Mouse (Mus musculus): ENCODE measurements at regions not wholly inside any gene's neighbourhood (a gene's known extent, or its start where the extent isn't known, plus 50 kb on each side); places are given as distances from the start of the nearest gene placed in this dataset.

GRCm38 (mm10) chr13:34465862-34466430, 121.0 kb upstream of the Slc22a23 start:
- no peak overlapping the region for H3K4me3 ChIP-seq (replicated peaks)
- no peaks in the 10 kb centered on the region for H3K36me3 ChIP-seq (ENCODE audit: control insufficient read depth)
- no peaks in the 10 kb centered on the region for H3K9me3 ChIP-seq (ENCODE audit: control insufficient read depth, low read length)
- no peaks in the 10 kb centered on the region for H3K27me3 ChIP-seq (ENCODE audit: control insufficient read depth)
- TF ChIP-seq GATA1 (IDR thresholded peaks at IDR 0.05; ENCODE audit: low read length) (no peak), TAL1 (IDR thresholded peaks at IDR 0.05; ENCODE audit: low read length) (no peak)
- H3K4me1 ChIP-seq (ENCODE audit: control insufficient read depth) = no peaks in the 10 kb centered on the region

GRCm38 (mm10) chr13:34465456-34465855, 120.5 kb upstream of the Slc22a23 start:
- TF ChIP-seq TAL1 (IDR thresholded peaks at IDR 0.05; ENCODE audit: low read length) (no peak), GATA1 (IDR thresholded peaks at IDR 0.05; ENCODE audit: low read length) (no peak)
- no peaks in the 10 kb centered on the region for H3K36me3 ChIP-seq (ENCODE audit: control insufficient read depth)
- H3K9me3 ChIP-seq (ENCODE audit: control insufficient read depth, low read length) = no peaks in the 10 kb centered on the region
- H3K27me3 ChIP-seq (ENCODE audit: control insufficient read depth) = no peaks in the 10 kb centered on the region
- no peak overlapping the region for H3K4me3 ChIP-seq (replicated peaks)
- no peaks in the 10 kb centered on the region for H3K4me1 ChIP-seq (ENCODE audit: control insufficient read depth)

GRCm38 (mm10) chr13:34464221-34464620, 119.2 kb upstream of the Slc22a23 start:
- H3K4me3 ChIP-seq (replicated peaks) = no peak overlapping the region
- H3K27me3 ChIP-seq (ENCODE audit: control insufficient read depth) = no peaks in the 10 kb centered on the region
- no peaks in the 10 kb centered on the region for H3K9me3 ChIP-seq (ENCODE audit: control insufficient read depth, low read length)
- TF ChIP-seq GATA1 (IDR thresholded peaks at IDR 0.05; ENCODE audit: low read length) (no peak), TAL1 (IDR thresholded peaks at IDR 0.05; ENCODE audit: low read length) (no peak)
- H3K36me3 ChIP-seq (ENCODE audit: control insufficient read depth) = no peaks in the 10 kb centered on the region
- no peaks in the 10 kb centered on the region for H3K4me1 ChIP-seq (ENCODE audit: control insufficient read depth)

- no peaks in the 10 kb centered on the region for H3K36me3 ChIP-seq (ENCODE audit: control insufficient read depth)
- H3K27me3 ChIP-seq (ENCODE audit: control insufficient read depth) = no peaks in the 10 kb centered on the region
- H3K4me1 ChIP-seq (ENCODE audit: control insufficient read depth) = no peaks in the 10 kb centered on the region
- TF ChIP-seq GATA1 (IDR thresholded peaks at IDR 0.05; ENCODE audit: low read length) (no peak), TAL1 (IDR thresholded peaks at IDR 0.05; ENCODE audit: low read length) (no peak)
- no peak overlapping the region for H3K4me3 ChIP-seq (replicated peaks)
- no peaks in the 10 kb centered on the region for H3K9me3 ChIP-seq (ENCODE audit: control insufficient read depth, low read length)
Observed at GRCm38 (mm10) chr13:34462808-34463511, 118.0 kb upstream of the Slc22a23 start.

- Histone ChIP-seq H3K9me3 (ENCODE audit: control insufficient read depth, low read length) (no peaks in the 10 kb centered on the region), H3K4me3 (replicated peaks) (no peak overlapping the region), H3K27me3 (ENCODE audit: control insufficient read depth) (no peaks in the 10 kb centered on the region), H3K36me3 (ENCODE audit: control insufficient read depth) (no peaks in the 10 kb centered on the region), H3K4me1 (ENCODE audit: control insufficient read depth) (no peaks in the 10 kb centered on the region)
- TF ChIP-seq GATA1 (IDR thresholded peaks at IDR 0.05; ENCODE audit: low read length) (no peak), TAL1 (IDR thresholded peaks at IDR 0.05; ENCODE audit: low read length) (no peak)
Observed at GRCm38 (mm10) chr13:34462206-34462807, 117.3 kb upstream of the Slc22a23 start.

- TF ChIP-seq GATA1 (IDR thresholded peaks at IDR 0.05; ENCODE audit: low read length) = no peak
- no peak for TF ChIP-seq TAL1 (IDR thresholded peaks at IDR 0.05; ENCODE audit: low read length)
Observed at GRCm38 (mm10) chr13:34460969-34461368, 116.0 kb upstream of the Slc22a23 start.

GRCm38 (mm10) chr13:34456051-34456450, 111.1 kb upstream of the Slc22a23 start:
- TF ChIP-seq TAL1 (IDR thresholded peaks at IDR 0.05; ENCODE audit: low read length) (no peak), GATA1 (IDR thresholded peaks at IDR 0.05; ENCODE audit: low read length) (no peak)
- no peaks in the 10 kb centered on the region for H3K9me3 ChIP-seq (ENCODE audit: control insufficient read depth, low read length)
- no peaks in the 10 kb centered on the region for H3K4me1 ChIP-seq (ENCODE audit: control insufficient read depth)
- no peak overlapping the region for H3K4me3 ChIP-seq (replicated peaks)
- H3K27me3 ChIP-seq (ENCODE audit: control insufficient read depth) = no peaks in the 10 kb centered on the region
- H3K36me3 ChIP-seq (ENCODE audit: control insufficient read depth) = no peaks in the 10 kb centered on the region

More at GRCm38 (mm10) chr13:34460969-34461368, 116.0 kb upstream of the Slc22a23 start:
- H3K4me1 ChIP-seq (ENCODE audit: control insufficient read depth) = no peaks in the 10 kb centered on the region
- no peak overlapping the region for H3K4me3 ChIP-seq (replicated peaks)
- no peaks in the 10 kb centered on the region for H3K36me3 ChIP-seq (ENCODE audit: control insufficient read depth)
- H3K9me3 ChIP-seq (ENCODE audit: control insufficient read depth, low read length) = no peaks in the 10 kb centered on the region
- H3K27me3 ChIP-seq (ENCODE audit: control insufficient read depth) = no peaks in the 10 kb centered on the region

- Histone ChIP-seq H3K36me3 (ENCODE audit: control insufficient read depth) (no peaks in the 10 kb centered on the region), H3K4me1 (ENCODE audit: control insufficient read depth) (no peaks in the 10 kb centered on the region), H3K4me3 (replicated peaks) (no peak overlapping the region), H3K9me3 (ENCODE audit: control insufficient read depth, low read length) (no peaks in the 10 kb centered on the region), H3K27me3 (ENCODE audit: control insufficient read depth) (no peaks in the 10 kb centered on the region)
- no peak for TF ChIP-seq TAL1 (IDR thresholded peaks at IDR 0.05; ENCODE audit: low read length)
- TF ChIP-seq GATA1 (IDR thresholded peaks at IDR 0.05; ENCODE audit: low read length) = no peak
Observed at GRCm38 (mm10) chr13:34446806-34447205, 101.8 kb upstream of the Slc22a23 start.

- Histone ChIP-seq H3K9me3 (ENCODE audit: control insufficient read depth, low read length) (no peaks in the 10 kb centered on the region), H3K4me3 (replicated peaks) (no peak overlapping the region), H3K4me1 (ENCODE audit: control insufficient read depth) (no peaks in the 10 kb centered on the region), H3K36me3 (ENCODE audit: control insufficient read depth) (no peaks in the 10 kb centered on the region), H3K27me3 (ENCODE audit: control insufficient read depth) (no peaks in the 10 kb centered on the region)
- TF ChIP-seq TAL1 (IDR thresholded peaks at IDR 0.05; ENCODE audit: low read length) = no peak
- TF ChIP-seq GATA1 (IDR thresholded peaks at IDR 0.05; ENCODE audit: low read length) = no peak
Observed at GRCm38 (mm10) chr13:34446327-34446726, 101.3 kb upstream of the Slc22a23 start.
